Mouse (Mus musculus) limb, embryonic 15.5 days (tissue): ENCODE results near the gene Samd4b. TPM values are rescaled to one million over a fixed set of nuclear protein-coding genes. Genes with fewer than 3 reads are reported as not detected.

Experiments used
- ATAC-seq: fragments of 200-750 bp; cut with Nextera tagmentation; 2 replicates; pipeline ENCODE4 v1.8.0; 2017; ENCODE audit warnings: low read depth, moderate TSS enrichment; ENCODE audit not compliant: insufficient number of reproducible peaks, low FRiP score, low TSS enrichment
- H3K27ac ChIP-seq: fragments of 300-500 bp; sonication (generic); 2 replicates; pipeline ENCODE4 v1.5.1; 2015; ENCODE audit warnings: moderate library complexity, mild to moderate bottlenecking, inconsistent platforms
- H3K27me3 ChIP-seq: fragments of 300-500 bp; sonication (generic); 2 replicates; pipeline ENCODE4 v1.6.1; 2015; ENCODE audit warnings: inconsistent platforms
- H3K36me3 ChIP-seq: fragments of 300-500 bp; sonication (generic); 2 replicates; pipeline ENCODE4 v1.6.1; 2015; ENCODE audit warnings: inconsistent platforms
- H3K4me1 ChIP-seq: fragments of 300-500 bp; sonication (generic); 2 replicates; pipeline ENCODE4 v1.6.1; 2015; ENCODE audit warnings: inconsistent platforms
- H3K4me2 ChIP-seq: fragments of 300-500 bp; sonication (generic); 2 replicates; pipeline ENCODE4 v1.6.1; 2015; ENCODE audit warnings: mild to moderate bottlenecking, inconsistent platforms
- H3K4me3 ChIP-seq: fragments of 300-500 bp; sonication (generic); 2 replicates; pipeline ENCODE4 v1.5.1; 2015; ENCODE audit warnings: mild to moderate bottlenecking, inconsistent platforms
- H3K9ac ChIP-seq: fragments of 300-500 bp; sonication (generic); 2 replicates; pipeline ENCODE4 v1.6.1; 2015; ENCODE audit warnings: inconsistent platforms
- H3K9me3 ChIP-seq: fragments of 300-500 bp; sonication (generic); 2 replicates; pipeline ENCODE4 v1.6.1; 2016; ENCODE audit warnings: inconsistent platforms
- WGBS: fragments of 180-500 bp; shearing (Covaris S2); methylation state at CpG from one replicate; pipeline ENCODE4 v1.1.7; 2015; 5-methylcytosine and 5-hydroxymethylcytosine counted together
- polyA plus RNA-seq: library from polyadenylated mRNA; unstranded; fragments of >200 nt; fragmentation: Nextera tagmentation; extraction: Ambion mirVana; gene quantifications from 2 replicates; pipeline ENCODE4 v1.2.1, GENCODE M21; 2015

Samd4b gene
- polyA plus RNA-seq, 1 experiment from 2014 or later: 28.3 TPM

DNA sequence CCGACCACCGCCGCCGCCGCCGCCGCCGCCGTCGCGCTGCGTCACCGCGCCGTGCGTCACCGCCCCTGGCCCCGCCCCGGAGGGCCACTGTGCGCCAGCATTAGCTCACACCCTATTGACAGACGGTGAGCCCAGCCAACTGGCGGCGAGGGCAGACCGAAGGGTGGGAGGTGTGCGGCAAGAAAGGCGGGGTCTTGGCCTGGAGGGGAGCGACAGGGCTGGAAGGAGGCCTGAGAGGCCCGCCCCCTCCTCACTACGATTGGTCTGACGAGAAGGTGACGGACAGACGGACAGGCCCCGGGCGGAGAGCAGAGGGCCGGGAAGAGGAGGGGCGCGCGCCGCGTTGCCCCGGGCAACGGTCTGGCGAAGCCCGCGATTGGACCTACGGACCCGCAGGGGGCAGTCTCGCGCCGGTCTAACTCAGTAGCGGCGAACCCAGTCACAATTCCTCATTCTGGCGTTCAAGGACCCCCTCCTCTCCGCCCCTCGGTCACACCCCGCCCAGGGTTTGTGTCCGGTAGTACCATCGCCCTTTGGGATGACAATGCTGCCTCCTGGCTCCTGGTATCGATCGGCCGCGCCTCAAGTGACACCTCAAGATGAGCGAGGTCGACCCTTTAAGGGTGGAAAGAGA, 161.6 kb downstream of the Samd4b start:
- Histone ChIP-seq H3K9ac (peak overlapping the region; percentile 92), H3K27ac (peak overlapping the region; percentile 84), H3K4me1 (peaks cover 37% of the 10 kb centered on the region), H3K27me3 (no peaks in the 10 kb centered on the region), H3K4me3 (peak overlapping the region; percentile 89), H3K4me2 (peak overlapping the region; percentile 74), H3K9me3 (no peaks in the 10 kb centered on the region), H3K36me3 (peaks cover 8% of the 10 kb centered on the region; the same call in 1 of the 2 replicates)
- 0% methylated on average over 54 of the region's 64 CpGs for WGBS
- ATAC-seq: peak; percentile 99

DNA sequence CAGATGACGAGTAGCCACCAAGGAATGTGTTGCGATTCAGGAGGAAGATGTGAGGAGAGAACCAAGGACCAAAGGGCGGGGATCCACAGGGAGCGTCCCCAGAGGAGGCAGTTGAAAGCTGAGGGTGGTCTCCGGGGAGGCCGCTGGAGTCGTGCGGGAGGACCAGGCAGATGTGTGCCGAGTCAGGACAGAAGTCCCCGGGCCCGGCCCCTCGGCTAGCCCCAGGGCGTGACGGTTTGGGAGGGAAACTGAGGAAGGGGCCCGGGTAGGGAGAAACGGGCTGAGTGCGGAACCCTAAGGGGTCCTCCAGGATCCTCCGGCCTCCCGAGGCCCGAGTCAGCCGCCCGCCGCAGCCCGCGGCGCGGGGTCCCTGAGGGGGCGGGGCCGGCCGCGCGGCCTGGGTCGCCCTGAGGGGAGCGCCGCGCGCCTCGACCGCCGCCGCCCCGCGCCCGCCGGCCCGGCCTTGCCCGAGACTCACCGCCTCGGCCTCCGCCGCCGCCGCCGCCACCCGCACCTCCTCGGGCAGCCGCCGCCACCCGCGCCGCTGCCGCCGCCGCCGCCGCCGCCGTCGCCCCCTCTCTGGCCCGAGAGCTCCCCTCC, 162.2 kb downstream of the Samd4b start:
- H3K36me3 ChIP-seq: peaks cover 12% of the 10 kb centered on the region
- peak overlapping the region; percentile 89 for H3K4me3 ChIP-seq
- H3K4me1 ChIP-seq: peaks cover 37% of the 10 kb centered on the region
- peak overlapping the region; percentile 92 for H3K9ac ChIP-seq
- H3K27ac ChIP-seq: peak overlapping the region; percentile 72
- no peaks in the 10 kb centered on the region for H3K9me3 ChIP-seq
- peak overlapping the region; percentile 74 for H3K4me2 ChIP-seq
- 0 out of 2 replicates have a peak, but pooled peaks have one; percentile 1 for ATAC-seq
- under 1% methylated on average over 13 of the region's 70 CpGs for WGBS
- H3K27me3 ChIP-seq: no peaks in the 10 kb centered on the region

DNA sequence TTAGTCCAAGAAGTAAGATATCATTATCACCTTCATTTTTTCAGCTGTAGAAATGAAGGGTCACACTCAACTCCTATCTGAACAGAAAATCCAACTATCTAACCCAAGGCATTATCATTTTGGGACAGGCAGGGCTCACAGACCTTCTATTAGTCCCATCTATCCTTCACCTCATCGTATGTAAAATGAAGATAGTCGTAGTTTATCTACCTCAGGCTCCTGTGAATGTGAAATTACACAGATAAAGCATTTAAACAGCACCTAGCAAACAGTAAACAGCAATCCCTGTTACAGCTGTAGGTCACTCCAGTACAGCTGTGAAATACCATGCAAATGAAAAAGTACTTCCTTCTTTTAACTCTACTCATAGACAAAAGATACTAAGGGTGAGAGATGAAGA, 165.7 kb downstream of the Samd4b start:
- Histone ChIP-seq H3K36me3 (peaks cover 20% of the 10 kb centered on the region), H3K27me3 (no peaks in the 10 kb centered on the region), H3K4me3 (no peak overlapping the region), H3K4me2 (no peak overlapping the region), H3K9ac (no peak overlapping the region), H3K4me1 (peaks cover 33% of the 10 kb centered on the region), H3K9me3 (no peaks in the 10 kb centered on the region), H3K27ac (no peak overlapping the region)
- no peak for ATAC-seq
- WGBS: 83% methylated on average over 2 of the region's 2 CpGs

DNA sequence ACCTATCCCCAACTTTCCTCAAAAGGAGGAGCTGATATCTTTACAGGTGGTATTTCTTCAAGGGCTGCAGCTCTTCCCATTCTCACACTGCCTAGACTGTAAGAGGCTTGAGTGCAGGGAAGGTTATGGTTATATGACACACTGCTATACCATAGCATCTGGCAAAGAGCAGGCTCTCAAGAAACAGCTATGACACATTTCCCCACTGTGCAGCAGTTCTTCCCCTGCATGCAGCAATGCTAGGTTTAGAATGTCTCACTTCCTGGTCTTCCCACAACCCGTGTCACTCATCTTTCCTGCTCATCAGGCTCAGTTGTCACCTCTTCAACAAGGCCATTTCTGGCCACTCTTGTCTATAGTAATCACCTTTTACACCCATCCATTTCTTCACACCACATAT, 167.4 kb downstream of the Samd4b start:
- WGBS: 84% methylated on average over 1 of the region's 1 CpGs

DNA sequence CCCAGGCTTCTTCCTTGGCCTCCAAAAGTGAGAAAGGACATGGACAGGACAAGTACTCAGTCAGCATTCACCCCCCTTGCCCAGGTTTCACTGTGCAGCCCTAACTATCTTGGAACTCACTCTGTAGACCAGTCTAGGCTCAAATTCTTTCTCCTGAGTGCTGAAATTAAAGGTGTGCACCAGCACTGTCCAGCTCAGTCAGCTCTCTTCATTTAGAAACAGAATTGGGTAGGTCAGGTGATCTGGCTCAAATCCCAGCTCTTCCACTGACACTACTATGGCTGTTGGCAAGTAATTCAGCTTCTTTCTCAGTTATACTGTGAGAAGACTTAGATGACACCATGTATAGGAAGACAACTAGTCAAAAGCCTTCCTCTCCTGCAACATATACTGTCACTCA, 170.2 kb downstream of the Samd4b start:
- no peak overlapping the region for H3K4me2 ChIP-seq
- peaks cover 28% of the 10 kb centered on the region for H3K36me3 ChIP-seq
- H3K27me3 ChIP-seq: no peaks in the 10 kb centered on the region
- no peaks in the 10 kb centered on the region for H3K9me3 ChIP-seq
- no peak for ATAC-seq
- no peak overlapping the region for H3K9ac ChIP-seq
- peaks cover 5% of the 10 kb centered on the region; the same call in 1 of the 2 replicates for H3K4me1 ChIP-seq
- no peak overlapping the region for H3K4me3 ChIP-seq
- no peak overlapping the region for H3K27ac ChIP-seq

More for the DNA sequence above, 167.4 kb downstream of the Samd4b start:
- no peak overlapping the region for H3K9ac ChIP-seq
- peaks cover 20% of the 10 kb centered on the region for H3K36me3 ChIP-seq
- no peaks in the 10 kb centered on the region for H3K9me3 ChIP-seq
- no peaks in the 10 kb centered on the region for H3K27me3 ChIP-seq
- no peak for ATAC-seq
- H3K4me2 ChIP-seq: no peak overlapping the region
- H3K27ac ChIP-seq: no peak overlapping the region
- no peak overlapping the region for H3K4me3 ChIP-seq
- peaks cover 30% of the 10 kb centered on the region for H3K4me1 ChIP-seq

DNA sequence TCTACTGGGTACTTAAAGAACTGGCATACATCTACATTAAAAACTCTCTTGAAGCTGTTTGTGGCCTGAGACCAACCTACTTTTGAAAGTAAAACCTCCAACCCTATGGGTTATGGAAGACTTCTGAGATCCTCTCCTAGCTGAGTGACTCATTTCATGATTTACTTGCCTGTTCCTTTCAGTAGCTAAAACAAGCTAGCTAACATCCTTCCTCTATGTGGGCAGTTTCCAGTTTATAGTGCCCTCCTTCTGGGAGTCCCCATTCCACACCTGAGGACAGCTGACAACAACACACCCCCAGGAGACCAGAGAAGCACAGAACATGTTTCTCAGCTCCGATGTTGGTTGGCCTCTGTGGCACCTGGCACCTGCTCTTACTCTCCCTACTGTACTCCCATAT, 174.9 kb downstream of the Samd4b start:
- Histone ChIP-seq H3K4me2 (no peak overlapping the region), H3K4me3 (no peak overlapping the region), H3K27ac (no peak overlapping the region), H3K27me3 (no peaks in the 10 kb centered on the region), H3K36me3 (peaks cover 61% of the 10 kb centered on the region), H3K9ac (no peak overlapping the region), H3K4me1 (peaks cover 9% of the 10 kb centered on the region; the same call in 1 of the 2 replicates), H3K9me3 (no peaks in the 10 kb centered on the region)
- WGBS: 93% methylated on average over 1 of the region's 1 CpGs
- ATAC-seq: no peak

DNA sequence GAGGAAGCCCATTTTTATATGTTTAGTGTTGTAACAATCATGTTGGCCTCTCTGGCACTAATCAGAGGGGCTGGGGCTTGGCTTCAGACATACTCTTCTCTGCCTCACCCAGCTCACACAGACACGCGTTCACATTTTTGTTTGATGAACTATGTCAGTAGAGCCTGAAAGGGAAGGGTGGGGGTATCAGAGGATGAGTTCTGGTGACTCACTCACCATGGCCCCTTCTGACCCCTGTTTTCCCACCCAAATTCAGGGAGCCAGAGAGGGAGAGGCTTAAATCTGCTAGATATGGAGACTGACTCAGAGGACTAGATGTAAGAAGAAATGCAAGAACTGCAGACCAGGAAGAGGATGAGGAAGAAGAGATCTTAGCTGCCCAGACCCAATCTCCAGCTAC, 178.5 kb downstream of the Samd4b start:
- Histone ChIP-seq H3K9me3 (no peaks in the 10 kb centered on the region), H3K4me2 (no peak overlapping the region), H3K4me1 (peaks cover 12% of the 10 kb centered on the region; the same call in 1 of the 2 replicates), H3K27ac (no peak overlapping the region), H3K27me3 (no peaks in the 10 kb centered on the region), H3K36me3 (peaks cover 91% of the 10 kb centered on the region), H3K9ac (no peak overlapping the region), H3K4me3 (no peak overlapping the region)
- 78% methylated on average over 2 of the region's 2 CpGs for WGBS
- no peak for ATAC-seq

DNA sequence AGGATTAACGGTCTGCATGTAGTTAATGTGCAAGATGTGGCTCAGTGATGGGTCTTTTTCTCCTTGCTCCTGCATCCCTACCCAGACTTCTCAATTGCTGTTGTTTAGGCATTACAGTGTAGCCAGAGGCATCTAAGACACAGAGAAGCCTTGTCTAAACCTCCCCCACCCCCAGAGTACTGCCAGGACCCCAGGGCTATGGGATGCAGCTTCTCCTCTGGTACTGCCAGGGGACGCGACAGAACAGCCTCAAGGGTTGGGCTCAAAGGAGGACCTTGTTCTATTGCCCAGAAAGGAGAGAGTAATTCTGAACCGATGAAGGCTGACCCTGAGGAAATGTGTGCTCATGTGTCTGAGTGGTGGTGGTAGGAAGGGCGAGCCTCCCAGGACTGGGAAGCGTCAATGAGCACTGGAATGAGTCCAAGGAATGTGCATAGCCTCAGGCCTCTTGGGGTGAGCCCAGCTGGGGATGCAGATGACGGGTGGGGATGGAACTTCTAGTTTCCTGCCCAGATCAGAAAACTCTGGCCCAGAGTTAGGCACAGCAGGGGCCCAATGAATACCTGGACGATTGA, 179.8 kb downstream of the Samd4b start:
- Histone ChIP-seq H3K27ac (peak overlapping the region; percentile 50; the same call in 1 of the 2 replicates), H3K9me3 (no peaks in the 10 kb centered on the region), H3K4me3 (no peak overlapping the region), H3K27me3 (no peaks in the 10 kb centered on the region), H3K4me2 (no peak overlapping the region), H3K9ac (no peak overlapping the region), H3K4me1 (peaks cover 12% of the 10 kb centered on the region; the same call in 1 of the 2 replicates), H3K36me3 (peaks cover 93% of the 10 kb centered on the region)
- WGBS: 58% methylated on average over 8 of the region's 8 CpGs
- ATAC-seq: 0 out of 2 replicates have a peak, but pooled peaks have one; percentile 59

DNA sequence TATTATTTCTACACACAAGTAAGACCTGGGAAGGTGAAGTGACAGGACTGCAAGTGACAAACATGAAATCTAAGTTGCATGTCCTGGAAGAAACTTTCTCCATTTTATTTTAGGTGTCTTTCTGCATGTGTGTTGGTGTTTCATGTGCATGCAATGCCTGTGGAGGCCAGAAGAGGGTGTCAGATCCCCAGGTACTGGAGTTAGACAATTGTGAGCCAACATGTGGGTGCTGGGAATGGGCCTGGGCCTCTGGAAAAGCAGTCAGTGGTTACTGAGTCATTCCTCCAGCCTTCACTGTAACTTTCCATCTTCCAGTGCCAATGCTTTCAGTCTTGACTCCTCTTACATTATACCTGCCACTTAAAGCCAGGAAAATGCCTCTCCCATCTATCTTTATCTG, 180.6 kb downstream of the Samd4b start:
- Histone ChIP-seq H3K27ac (no peak overlapping the region), H3K27me3 (no peaks in the 10 kb centered on the region), H3K9me3 (no peaks in the 10 kb centered on the region), H3K4me1 (peaks cover 12% of the 10 kb centered on the region; the same call in 1 of the 2 replicates), H3K4me3 (no peak overlapping the region), H3K4me2 (no peak overlapping the region), H3K9ac (no peak overlapping the region), H3K36me3 (peaks cover 93% of the 10 kb centered on the region)
- ATAC-seq: no peak

DNA sequence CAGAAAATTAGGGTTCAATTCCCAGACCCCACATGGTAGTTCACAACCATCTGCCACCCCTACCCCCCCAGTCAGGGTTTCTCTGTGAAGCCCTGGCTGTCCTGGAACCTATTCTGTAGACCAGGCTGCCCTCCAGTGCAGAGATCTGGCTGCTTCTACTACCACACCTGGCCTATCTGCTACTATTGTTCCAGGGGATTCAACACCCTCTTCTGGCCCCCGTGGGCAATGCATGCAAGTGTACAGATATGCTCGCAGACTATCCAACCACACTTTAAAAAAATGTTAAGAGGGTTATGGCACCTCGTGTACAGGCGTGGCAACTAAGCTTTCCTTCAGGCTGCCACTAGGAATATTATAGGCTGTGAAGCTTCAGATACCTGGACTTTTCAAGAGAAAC, 185.1 kb downstream of the Samd4b start:
- Histone ChIP-seq H3K27me3 (no peaks in the 10 kb centered on the region), H3K4me2 (no peak overlapping the region), H3K9me3 (no peaks in the 10 kb centered on the region), H3K27ac (no peak overlapping the region), H3K36me3 (peaks cover 92% of the 10 kb centered on the region), H3K4me1 (0 out of 2 replicates have a peak, but pooled peaks cover 4% of the 10 kb centered on the region), H3K9ac (no peak overlapping the region), H3K4me3 (no peak overlapping the region)
- WGBS: 85% methylated on average over 4 of the region's 4 CpGs
- ATAC-seq: no peak

DNA sequence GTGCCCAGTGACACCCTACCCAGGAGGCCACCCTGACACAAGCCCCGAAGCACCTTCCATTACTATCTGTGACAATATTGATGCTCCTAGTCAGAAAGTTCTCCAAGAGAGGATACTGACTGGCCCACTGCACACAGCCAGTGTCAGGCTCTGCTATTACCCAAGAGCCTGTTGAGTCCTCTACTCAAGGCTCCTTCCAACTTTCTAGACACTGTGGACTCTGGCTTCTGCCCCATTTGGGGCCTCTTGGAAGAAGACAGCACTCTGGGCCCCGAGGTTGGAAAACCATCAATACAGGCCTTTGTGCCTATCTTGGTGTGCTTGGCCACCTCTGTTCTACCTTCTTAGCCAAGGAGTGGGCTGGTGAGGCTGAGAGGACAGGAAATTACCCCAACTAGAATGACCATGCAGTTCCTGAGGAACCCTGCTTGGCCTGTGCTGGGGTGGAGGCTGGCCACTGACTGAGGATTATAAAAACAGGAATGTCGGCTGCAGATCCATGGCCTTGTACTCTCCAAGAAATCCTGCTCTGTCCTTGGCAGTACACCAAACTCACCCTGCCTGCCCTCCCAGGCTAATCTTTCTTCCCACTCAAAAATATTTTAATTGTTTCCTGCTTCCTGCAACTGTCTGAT, 187.0 kb downstream of the Samd4b start:
- H3K36me3 ChIP-seq: peaks cover 94% of the 10 kb centered on the region
- ATAC-seq: no peak
- no peak overlapping the region for H3K4me3 ChIP-seq
- H3K27ac ChIP-seq: no peak overlapping the region
- H3K27me3 ChIP-seq: no peaks in the 10 kb centered on the region
- H3K9me3 ChIP-seq: no peaks in the 10 kb centered on the region
- WGBS: 87% methylated on average over 3 of the region's 3 CpGs
- H3K4me1 ChIP-seq: 0 out of 2 replicates have a peak, but pooled peaks cover 3% of the 10 kb centered on the region
- H3K4me2 ChIP-seq: no peak overlapping the region
- no peak overlapping the region for H3K9ac ChIP-seq

DNA sequence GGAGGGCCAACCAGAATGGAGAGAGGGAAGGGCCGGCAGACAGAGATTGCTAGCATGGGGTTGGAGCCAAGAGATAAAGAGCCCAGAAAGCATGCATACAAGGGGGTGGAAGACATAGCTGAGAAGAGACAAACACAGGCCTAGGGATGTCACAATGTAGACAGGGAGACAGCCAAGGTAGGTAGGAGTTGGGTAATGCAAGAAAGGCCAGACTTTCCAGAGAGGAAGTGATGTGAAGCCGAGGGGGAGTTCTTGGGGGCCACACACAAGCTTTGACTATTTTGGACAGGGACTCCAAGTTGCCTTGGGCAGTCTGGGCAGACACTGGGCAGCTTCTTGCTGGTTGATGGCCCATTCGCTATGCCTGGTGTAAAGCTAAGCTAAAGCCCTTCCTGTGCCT, 196.0 kb downstream of the Samd4b start:
- 81% methylated on average over 3 of the region's 3 CpGs for WGBS
- H3K27me3 ChIP-seq: no peaks in the 10 kb centered on the region
- no peak for ATAC-seq
- no peak overlapping the region for H3K4me3 ChIP-seq
- H3K9ac ChIP-seq: no peak overlapping the region
- no peak overlapping the region for H3K27ac ChIP-seq
- H3K4me1 ChIP-seq: no peaks in the 10 kb centered on the region
- H3K36me3 ChIP-seq: peaks cover 93% of the 10 kb centered on the region
- H3K9me3 ChIP-seq: no peaks in the 10 kb centered on the region
- no peak overlapping the region for H3K4me2 ChIP-seq
